Mouse (Mus musculus) heart, adult 9 months (tissue): ENCODE results near the gene Plxdc1.

Experiments
- DNase-seq, 2 experiments: peaks; one replicate each; pipeline ENCODE4 v3.0.0; 2022; ENCODE audit warnings: low spot score in 2 of 2

Gene Plxdc1

GRCm38 (mm10) chr11:97987551-97988526, 1.6 kb upstream of the Plxdc1 start:
- DNase-seq: peak; percentile 91 to 97

GRCm38 (mm10) chr11:97986738-97987465, 658 bp upstream of the Plxdc1 start:
- no peak for DNase-seq

DNA sequence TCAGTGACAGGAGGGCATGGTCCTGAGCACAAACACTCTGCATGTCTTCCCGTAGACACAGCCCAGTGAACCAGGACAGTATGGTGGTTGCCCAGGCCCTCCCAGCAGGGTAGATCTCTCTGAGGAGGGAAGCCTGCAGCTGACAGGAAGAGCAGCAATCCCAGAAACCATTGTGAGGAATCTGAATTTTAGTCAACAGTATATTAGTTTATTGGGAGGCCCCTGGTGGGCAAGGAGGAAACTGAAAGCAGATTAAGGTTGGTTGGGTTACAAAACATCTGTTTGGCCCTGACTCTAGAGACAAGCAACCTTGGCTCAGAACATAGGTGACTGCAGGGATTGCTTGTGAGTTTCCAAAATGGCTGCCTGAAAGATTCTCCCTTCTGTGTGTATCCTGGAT, 2.3 kb downstream of the Plxdc1 start:
- no peak for DNase-seq

DNA sequence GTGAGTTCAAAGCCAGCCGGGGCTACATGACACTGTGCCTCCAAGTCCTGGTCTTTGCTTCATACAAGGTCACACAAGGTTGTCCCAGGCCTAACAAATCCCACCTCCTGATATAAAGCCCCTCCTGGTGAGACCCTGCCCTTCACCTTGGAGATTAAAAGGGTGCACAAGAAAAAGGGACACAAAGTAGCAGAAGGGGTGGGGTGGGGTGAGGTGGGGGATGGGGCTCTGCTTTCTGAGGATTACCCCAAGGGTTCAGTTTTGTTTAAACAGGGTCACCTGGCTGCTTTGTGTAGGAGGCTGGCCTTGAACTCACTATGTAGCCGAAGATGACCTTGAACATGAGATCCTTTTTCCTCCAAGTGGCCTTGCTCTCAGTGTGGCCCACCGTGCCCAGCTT, 2.7 kb downstream of the Plxdc1 start:
- no peak for DNase-seq

DNA sequence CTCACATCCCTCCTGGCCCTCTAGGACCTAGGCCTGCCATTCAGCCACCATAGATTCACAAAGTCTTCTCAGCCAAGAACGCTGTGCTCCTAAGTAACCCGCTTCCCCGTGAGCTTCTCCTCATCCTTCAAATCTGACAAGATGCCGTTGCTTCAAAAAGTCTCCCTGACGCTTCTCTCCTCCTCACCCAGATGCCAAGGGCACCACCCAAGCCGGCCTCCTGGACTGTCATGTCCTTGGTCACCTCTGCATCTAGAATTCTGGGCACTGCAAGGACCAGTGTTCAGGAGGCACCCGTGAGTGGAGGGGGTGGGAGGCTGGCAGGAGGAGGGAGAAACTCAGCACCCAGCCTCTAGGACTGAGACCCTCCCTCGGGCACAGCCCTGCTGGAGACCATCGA, 3.5 kb downstream of the Plxdc1 start:
- no peak for DNase-seq

- peak; percentile 79 to 87 for DNase-seq
Observed at GRCm38 (mm10) chr11:97980531-97980966, 5.7 kb downstream of the Plxdc1 start.

DNA sequence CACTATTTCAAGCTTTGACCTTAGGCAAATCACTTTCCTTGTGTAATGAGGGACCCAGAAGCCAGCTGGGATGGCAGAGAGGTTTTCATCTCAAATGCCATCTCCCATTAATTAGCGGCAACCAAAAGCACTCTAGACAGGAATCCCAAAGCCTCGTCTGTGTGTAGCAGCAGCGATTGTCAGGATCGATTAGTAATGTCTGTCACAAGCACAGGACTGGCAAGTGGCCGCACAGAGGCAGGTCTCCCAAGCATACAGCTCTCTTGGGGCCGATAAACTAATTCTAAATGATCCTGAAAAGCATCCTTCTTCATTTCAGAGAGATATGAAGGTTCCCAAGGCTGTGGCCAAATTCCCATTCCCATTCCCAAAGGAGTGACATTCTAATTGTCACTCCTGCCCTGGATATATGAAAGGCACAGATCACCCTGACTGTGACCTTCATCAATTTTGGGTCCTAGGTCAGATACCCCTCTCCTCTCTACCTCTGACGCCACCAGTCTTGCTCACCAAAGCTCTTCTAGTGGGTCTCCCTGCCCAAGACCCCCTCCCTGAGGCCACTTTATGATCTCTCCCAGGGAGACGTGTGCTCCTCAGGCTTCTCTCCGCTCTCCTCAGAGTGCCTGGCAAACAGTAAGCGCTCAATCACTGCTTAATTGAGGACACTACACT, 6.3 kb downstream of the Plxdc1 start:
- DNase-seq: peak in 1 of 2 experiments; percentile 48

DNA sequence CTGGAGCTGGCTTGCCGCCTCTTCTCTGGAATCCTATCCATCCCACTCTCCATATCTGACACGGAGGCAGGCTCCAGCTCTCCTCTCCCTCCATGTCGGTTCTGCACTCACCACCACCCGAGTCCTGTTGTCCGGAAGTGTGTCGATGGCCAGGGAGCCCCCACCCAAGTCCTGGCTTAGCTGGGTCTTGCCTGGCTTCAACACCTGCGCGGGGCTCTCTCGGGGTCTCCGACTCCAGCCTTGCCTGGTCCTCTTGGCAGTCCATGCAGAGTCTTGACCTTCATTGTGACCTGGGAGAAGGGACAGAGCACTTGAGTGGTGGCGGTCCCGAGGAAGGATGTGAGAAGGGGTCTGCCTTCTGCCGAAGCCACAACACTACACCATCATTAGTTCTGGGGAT, 7.9 kb downstream of the Plxdc1 start:
- DNase-seq: no peak

- DNase-seq: no peak
Observed at GRCm38 (mm10) chr11:97977797-97978196, 8.4 kb downstream of the Plxdc1 start.

DNA sequence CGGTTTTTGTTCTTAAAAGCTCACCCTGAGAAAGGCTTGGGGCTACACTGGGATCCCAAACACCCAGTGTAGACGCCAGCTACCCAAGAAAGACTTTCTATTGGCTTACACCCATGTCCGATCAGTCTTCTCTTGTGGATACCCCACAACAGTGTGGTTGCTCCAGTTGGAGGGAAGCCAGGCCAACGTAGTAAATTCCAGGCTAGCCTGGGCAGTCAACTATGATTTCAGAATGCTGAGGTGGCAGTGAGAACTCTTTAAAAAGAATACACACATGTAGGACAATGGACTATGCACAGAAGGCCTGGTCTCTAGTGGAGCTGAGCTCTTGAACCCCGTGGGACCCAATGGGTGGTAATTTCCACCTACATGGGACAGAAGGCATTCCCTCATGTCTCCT, 11.5 kb downstream of the Plxdc1 start:
- DNase-seq: no peak

- DNase-seq: no peak
Observed at GRCm38 (mm10) chr11:97974141-97974540, 12.1 kb downstream of the Plxdc1 start.

GRCm38 (mm10) chr11:97972434-97972833, 13.8 kb downstream of the Plxdc1 start:
- no peak for DNase-seq

- peak; percentile 80 to 88 for DNase-seq
Observed at GRCm38 (mm10) chr11:97971232-97971631, 15.0 kb downstream of the Plxdc1 start.

GRCm38 (mm10) chr11:97970771-97971170, 15.5 kb downstream of the Plxdc1 start:
- DNase-seq: no peak

- DNase-seq: no peak
Observed at GRCm38 (mm10) chr11:97968385-97968784, 17.9 kb downstream of the Plxdc1 start.

DNA sequence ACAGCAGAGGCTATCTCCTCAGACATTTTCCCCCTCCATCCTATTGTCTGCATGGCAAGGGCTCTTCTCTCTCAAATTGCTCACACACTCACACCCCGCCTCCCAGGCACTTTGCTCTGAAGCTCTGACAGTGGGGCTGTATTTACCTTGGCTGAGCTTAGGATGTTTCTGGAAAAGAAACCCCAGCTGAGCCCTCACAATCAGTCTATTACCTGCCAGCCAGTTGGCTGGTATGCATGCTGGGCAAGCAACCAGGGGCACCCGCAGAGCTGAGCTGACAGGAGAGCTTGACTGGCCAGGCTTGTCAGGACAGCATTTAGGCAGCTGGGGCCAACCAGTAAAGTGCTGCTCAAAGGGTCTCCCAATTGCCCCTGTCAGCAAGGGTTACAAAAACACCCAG, 19.1 kb downstream of the Plxdc1 start:
- peak; percentile 45 to 55 for DNase-seq

DNA sequence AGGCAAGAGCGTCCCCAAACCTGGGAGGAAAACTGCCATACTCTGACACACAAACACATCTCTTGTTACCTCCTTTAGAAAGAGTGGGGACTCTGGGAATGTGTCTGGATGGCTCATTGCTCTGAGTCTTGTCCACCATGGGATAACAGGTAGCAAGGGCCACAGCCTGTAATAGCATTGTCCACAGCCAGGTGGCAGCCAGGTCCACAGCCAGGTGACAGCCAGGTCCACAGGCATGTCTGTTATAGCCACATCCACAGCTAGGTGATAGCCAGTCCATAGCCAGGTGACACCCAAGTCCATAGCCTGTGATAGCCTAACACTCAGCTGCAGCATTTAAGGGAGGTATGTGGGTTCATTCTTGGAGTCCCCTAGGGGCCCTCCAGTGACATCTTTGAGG, 25.3 kb downstream of the Plxdc1 start:
- no peak for DNase-seq

- no peak for DNase-seq
Observed at GRCm38 (mm10) chr11:97959300-97959680, 27.0 kb downstream of the Plxdc1 start.

- DNase-seq: no peak
Observed at GRCm38 (mm10) chr11:97958641-97959299, 27.5 kb downstream of the Plxdc1 start.

DNA sequence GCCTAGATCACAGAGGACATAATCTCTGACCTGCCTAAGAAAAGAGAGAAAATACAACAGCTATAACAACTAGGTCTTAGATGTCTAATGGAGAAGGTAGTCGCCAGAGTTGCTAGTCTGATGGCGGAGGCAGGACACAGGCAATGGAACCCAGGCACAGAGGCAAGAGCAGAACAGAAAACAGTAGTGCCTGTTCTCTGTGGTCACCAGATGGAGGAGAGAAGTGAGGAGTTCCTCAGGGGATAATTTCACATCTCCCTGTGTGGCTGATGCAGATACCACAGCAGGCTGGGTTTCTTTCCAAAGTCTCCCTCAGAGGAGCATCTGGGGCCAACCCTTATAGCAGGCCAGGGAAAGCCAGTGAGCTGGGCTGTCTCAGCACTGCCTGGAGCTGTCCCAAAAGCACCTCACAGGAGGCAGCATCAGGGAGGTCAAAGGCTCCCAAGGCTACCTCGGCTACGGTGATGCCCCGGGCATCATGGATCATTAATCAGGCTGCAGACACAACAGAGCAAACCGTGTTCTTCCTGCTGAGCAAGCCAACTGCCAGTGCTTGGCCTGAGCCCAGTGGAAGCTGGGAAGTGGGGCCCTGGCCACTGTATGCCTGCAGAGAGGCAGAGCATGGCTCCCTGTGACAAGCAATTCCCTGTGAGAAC, 29.2 kb downstream of the Plxdc1 start:
- no peak for DNase-seq

DNA sequence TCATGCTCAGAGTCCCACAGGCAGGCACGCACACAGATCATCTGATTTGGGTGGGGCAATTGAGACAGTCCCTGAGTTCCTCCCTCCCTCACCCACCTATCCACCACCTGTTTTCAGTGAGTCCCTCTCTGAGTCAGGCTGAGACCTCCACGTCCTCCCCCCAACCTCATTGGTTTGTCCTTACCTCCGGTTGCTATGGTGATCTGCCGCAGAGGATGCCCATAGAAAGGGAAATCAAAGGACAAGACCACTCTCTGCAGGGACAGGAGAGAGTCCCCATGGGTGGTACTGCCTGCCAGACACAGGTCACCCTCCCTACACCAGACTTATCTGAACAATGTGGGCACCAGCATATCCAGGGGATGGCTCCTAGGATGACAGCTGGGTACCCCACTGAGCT, 30.3 kb downstream of the Plxdc1 start:
- no peak for DNase-seq
